Mouse (Mus musculus) forebrain, embryonic 14.5 days (tissue): ENCODE data around the gene Cyp46a1. TPM values are rescaled to one million over a fixed set of nuclear protein-coding genes. Genes with fewer than 3 reads are reported as not detected.

Experiments
- polyA plus RNA-seq: library from polyadenylated mRNA; unstranded; fragments of >200 nt; fragmentation: Nextera tagmentation; extraction: Ambion mirVana; gene quantifications from 2 replicates; pipeline ENCODE4 v1.2.1, GENCODE M21; 2014

Gene Cyp46a1
- polyA plus RNA-seq, 1 experiment from 2014 or later, result 10.9 TPM

Other genes starting within 250 kb of the Cyp46a1 start
- 85.9 and 88.9 TPM in 2 replicates for gene Setd3, start 155.1 kb upstream of the Cyp46a1 start, polyA plus RNA-seq
- gene Ccnk, start 154.8 kb upstream of the Cyp46a1 start, polyA plus RNA-seq, result 8.4 and 10.7 TPM in 2 replicates
- gene Ccdc85c, start 59.0 kb upstream of the Cyp46a1 start, polyA plus RNA-seq, result 13.6 and 14.5 TPM in 2 replicates
- gene Hhipl1, start 28.1 kb upstream of the Cyp46a1 start, polyA plus RNA-seq, result 1.0 and 1.4 TPM in 2 replicates
- gene Eml1, start 36.6 kb downstream of the Cyp46a1 start, polyA plus RNA-seq, result 52.2 and 57.1 TPM in 2 replicates
- gene Evl, start 220.3 kb downstream of the Cyp46a1 start, polyA plus RNA-seq, result 208 and 232 TPM in 2 replicates